Mouse (Mus musculus) lung, postnatal 25 days (tissue): Measurements from ENCODE around the gene Lamtor2.

Source experiments
- DNase-seq: peaks from one replicate; pipeline ENCODE4 v3.0.0; 2022; ENCODE audit warnings: low spot score

Gene Lamtor2

DNA sequence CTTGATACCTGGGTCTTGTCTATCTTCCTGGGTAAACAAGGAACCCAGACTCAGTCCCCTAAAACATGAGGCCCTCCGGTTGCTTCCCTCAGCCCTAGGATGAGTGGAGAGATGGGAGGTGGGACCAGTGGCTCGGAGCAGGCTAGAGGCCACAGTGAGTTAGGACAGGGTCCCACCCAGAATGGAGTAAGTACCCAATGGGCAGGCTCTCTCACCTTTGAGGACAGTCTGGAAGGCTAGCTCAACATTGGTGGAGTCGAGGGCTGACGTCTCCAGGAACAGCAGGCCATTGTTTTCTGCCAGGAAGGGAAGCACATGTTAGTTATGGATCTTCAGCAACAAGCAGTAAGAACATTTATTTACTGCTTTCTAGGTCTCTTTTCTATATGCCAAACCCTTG lies 10.4 kb downstream of the Lamtor2 start:
- no peak for DNase-seq

- DNase-seq = no peak
These were observed 11.1 kb downstream of the Lamtor2 start for GRCm38 (mm10) chr3:88541622-88542401.

- DNase-seq = no peak
These were observed 12.8 kb downstream of the Lamtor2 start for GRCm38 (mm10) chr3:88540085-88540484.

GRCm38 (mm10) chr3:88539397-88539796 lies 13.5 kb downstream of the Lamtor2 start:
- DNase-seq = no peak

- DNase-seq = no peak
These were observed 14.4 kb downstream of the Lamtor2 start for GRCm38 (mm10) chr3:88538271-88539145.

GRCm38 (mm10) chr3:88537146-88537545 lies 15.7 kb downstream of the Lamtor2 start:
- no peak for DNase-seq

DNA sequence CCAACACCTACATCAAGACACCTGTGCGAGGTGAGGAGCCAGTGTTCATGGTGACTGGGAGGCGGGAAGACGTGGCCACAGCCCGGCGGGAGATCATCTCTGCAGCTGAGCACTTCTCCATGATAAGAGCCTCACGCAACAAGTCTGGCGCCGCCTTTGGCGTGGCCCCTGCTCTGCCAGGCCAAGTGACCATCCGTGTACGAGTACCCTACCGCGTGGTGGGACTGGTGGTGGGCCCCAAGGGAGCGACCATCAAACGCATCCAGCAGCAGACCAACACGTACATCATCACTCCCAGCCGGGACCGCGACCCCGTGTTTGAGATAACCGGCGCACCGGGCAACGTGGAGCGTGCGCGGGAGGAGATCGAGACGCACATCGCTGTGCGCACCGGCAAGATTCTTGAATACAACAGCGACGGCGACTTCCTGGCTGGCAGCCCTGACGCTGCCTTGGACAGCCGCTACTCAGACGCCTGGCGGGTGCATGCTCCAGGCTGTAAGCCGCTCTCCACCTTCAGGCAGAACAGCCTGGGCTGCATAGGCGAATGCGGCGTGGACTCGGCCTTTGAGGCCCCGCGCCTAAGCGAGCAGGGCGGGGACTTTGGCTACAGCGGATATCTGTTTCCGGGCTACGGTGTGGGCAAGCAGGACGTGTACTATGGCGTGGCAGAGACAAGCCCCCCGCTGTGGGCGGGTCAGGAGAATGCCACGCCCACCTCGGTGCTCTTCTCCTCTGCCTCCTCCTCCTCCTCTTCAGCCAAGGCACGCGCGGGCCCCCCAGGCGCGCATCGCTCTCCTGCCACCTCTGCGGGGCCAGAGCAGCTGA lies 16.6 kb downstream of the Lamtor2 start:
- peak; percentile 85 for DNase-seq

DNA sequence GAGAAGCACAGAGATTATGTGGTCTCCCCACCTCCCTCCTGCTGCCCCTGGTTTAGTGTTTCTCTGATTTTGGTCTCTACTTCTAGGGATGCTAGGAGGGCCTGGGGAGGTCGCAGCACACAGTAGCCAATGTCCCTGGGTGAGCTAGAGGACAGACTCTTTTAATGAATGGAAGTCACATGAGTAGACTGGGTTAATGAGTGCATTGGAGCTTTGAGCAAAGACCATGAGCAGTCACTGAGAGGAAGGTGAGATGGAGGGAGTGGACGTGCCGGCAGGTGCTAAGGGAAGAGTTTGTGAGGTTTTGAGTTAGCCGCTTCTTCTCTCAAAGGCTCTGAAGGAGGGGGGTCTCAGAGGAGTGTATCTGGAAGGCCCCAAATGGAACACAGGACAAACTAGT lies 17.3 kb downstream of the Lamtor2 start:
- no peak for DNase-seq

DNA sequence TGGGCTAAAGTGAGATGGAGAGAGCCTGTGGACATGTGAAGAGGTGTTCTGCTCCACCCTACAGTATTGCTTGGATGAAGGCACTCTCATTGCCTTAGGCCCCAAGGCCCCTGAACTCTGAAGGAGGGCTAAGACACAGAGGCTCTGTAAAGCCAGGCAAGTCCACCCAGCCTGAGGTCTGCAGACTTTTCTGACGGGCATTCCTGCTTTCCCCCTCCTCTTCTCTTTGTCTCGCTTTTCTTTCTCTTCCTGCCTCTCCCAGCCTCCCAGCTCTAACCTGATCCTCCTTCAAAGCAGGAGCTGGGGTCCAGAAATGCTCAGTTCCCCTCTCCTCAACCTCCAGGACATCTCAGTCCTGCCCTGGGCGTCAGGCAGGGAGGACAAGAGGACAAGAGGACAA lies 17.9 kb downstream of the Lamtor2 start:
- no peak for DNase-seq

- DNase-seq = no peak
These were observed 19.2 kb downstream of the Lamtor2 start for GRCm38 (mm10) chr3:88533706-88534105.

DNA sequence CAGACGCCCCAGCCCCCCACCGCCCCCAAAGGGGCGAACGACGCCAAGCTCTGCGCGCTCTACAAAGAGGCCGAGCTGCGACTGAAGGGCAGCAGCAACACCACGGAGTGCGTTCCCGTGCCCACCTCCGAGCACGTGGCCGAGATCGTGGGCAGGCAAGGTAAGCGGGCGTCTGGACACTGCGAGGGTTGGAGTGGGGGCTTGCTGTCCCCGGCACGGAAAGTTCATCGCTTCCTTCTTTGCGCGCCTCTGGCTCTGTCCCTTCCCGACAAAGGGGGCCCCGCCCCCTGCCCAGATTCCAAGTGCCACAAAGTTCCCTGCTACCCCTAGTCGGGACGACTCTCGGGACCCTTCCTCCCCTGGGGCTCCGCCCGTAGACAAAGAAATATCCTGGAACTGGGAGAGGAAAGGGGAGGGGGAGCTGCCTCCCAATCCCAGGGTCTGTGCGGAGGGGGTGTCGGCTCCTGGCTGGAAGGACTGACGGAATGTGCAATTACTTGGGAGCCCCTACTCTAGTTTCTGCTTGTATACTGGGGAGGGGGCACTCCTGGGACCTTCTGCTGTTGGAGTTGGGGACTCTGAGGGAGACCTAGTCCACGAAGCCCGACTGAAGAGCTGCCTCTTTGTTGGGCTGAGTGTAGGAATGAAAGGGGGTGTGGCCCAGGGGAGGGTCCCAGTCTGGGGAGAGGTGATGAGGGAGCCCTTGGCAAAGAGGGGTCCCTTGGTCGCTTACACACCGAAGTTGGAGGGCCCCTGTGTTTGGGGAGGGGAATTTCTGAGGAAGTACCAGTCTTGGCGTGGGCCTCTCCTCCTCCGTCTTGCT lies 20.0 kb downstream of the Lamtor2 start:
- DNase-seq = no peak

- no peak for DNase-seq
These were observed 20.6 kb downstream of the Lamtor2 start, which contains the start of gene Mex3a for GRCm38 (mm10) chr3:88532299-88532674. Gene Mex3a, plus strand, starts transcription at chr3:88532395.

- DNase-seq = peak; percentile 84
These were observed 21.3 kb downstream of the Lamtor2 start for GRCm38 (mm10) chr3:88531348-88532298.

- DNase-seq = no peak
These were observed 22.6 kb downstream of the Lamtor2 start for GRCm38 (mm10) chr3:88530082-88530864.

DNA sequence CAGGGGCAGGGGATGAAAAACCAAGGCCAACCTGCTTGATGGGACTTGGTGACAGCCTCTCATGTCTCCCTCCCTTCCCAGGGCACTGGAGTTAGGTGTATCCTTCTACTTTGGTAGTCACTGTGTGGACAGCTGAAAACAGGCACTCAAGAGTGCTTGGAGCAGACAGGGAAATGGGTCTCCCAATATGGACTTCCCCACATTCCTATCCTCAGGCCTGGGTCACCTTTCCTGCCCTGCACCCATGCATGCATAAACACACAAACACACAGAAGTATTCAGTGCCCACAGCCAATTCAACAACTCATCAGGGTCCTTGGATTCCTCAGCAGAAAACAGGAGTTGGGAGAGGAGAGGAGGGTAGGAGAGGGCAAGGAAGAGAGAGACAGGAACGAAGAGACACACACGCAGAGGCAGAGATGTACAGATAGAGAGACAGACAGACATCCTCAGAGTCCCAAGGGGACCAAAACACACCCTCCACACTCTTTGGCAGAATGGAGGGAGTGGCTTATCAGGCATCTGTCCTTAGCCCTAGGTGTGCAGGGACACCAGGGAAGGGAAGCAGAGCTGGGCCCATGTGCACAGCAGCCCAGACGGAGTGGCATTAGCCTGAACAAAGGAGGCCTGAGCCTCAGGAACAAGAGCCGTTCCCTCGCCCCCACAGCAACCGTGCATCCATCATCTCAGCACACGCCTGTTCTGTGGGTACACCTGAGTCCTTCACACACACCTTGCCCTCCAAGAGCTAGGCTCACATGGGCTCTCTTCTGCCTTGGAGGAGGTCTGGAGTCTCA lies 23.5 kb downstream of the Lamtor2 start:
- DNase-seq = no peak

DNA sequence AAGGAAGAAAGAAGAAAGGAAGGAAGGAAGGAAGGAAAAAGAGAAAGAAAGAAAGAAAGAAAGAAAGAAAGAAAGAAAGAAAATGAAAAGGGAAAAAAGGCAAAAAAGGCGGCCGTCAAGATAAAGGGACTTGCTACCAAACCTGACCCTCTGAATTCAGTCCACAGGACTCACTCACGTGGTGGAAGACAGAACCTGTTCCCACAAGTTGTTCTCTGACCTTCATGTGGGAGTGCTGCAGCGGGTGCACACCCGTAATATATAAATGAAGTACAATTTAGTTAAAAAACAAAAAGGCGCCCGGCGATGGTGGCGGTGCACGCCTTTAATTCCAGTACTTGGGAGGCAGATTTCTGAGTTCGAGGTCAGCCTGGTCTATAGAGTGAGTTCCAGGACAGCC lies 24.2 kb downstream of the Lamtor2 start:
- no peak for DNase-seq

DNA sequence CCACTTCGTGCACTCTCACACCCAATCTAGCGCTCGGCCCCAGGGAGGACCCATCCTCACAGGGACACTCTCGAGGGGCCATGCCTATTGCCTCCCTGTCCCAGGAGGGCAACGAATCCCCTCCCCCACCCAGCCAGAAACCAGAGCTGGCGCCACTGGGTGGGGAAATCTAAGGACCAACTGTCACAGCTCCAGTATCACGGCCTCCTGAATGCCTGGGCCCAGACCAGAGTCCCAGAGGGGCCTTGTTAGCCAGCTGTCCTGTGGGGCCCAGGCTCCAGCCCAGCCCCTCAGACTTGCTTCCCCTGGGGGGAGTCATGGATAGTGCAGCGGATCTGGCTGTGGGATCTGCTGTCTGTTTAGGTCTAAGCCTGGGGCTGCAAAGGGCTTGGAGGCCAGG lies 25.3 kb downstream of the Lamtor2 start:
- no peak for DNase-seq
